Mouse (Mus musculus): ENCODE measurements at regions not wholly inside any gene's neighbourhood (a gene's known extent, or its start where the extent isn't known, plus 50 kb on each side); places are given as distances from the start of the nearest gene placed in this dataset.

DNA sequence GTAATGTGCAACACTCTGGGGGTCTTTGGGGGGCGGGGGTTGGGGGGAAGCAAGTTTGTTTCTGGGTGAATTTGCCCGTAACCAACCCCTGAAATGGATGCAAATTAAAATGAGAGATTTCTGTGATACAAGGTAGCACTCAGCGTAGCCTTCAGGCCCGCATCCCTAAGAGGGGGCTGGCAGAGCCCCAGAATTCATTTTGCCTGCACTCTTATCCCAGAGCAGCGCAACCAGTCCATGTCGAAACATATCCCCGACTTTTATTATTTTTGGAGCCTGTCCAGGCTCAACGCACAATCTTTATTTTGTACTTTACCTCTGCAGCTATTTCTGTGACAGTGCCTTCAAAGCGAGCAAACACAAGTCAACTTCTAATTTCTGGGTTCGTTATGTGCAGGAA is 109.8 kb upstream of the Ptbp2 start:
- TF ChIP-seq CTCF (IDR thresholded peaks at IDR 0.05; ENCODE audit: insufficient read depth, low read length): no peak
- TF ChIP-seq POLR2A (IDR thresholded peaks at IDR 0.05; ENCODE audit: borderline replicate concordance, extremely low read depth, low read depth, low read length): no peak
